In genomic region chr1:171551326-171551725, GRCm38 (mm10) we compare ENCODE assay signal across 32 mouse cellular contexts. TPM values are rescaled to one million over a fixed set of nuclear protein-coding genes. Genes with fewer than 3 reads are reported as not detected.
A peak's percentile ranks its signal among the peaks of the same experiment; 100 is the strongest.
DNase-seq lines count a peak whose midpoint lies in the region; ATAC-seq and TF ChIP-seq lines count a peak whose summit lies in the region.
"Had no signal": no experiment of that assay in that cellular context is flagged by ENCODE, and none has a peak within 500 bp of the region (broad histone marks: within the 10 kb centered on the region; RNA-seq: fewer than 3 reads in every experiment).

No protein-coding gene starts in this region.

- no peaks in the 10 kb centered on the region for H3K27me3 ChIP-seq in lung, postnatal 0 days (replicated peaks; ENCODE audit: insufficient read depth, low read length)
- no peaks in the 10 kb centered on the region for H3K27me3 ChIP-seq in kidney, embryonic 16.5 days (ENCODE audit: insufficient read depth, low read length)
- H3K27me3 ChIP-seq in intestine, embryonic 15.5 days (replicated peaks) = no peaks in the 10 kb centered on the region
- H3K27me3 ChIP-seq: embryonic facial prominence, embryonic 15.5 days; megakaryocyte, embryonic 14.5 days had no signal

- H3K4me2 ChIP-seq in lung, postnatal 0 days (replicated peaks; ENCODE audit: low read depth, low read length) = no peak overlapping the region
- no peak overlapping the region for H3K4me2 ChIP-seq in kidney, embryonic 16.5 days (replicated peaks; ENCODE audit: low read depth, low read length)
- no peak overlapping the region for H3K4me2 ChIP-seq in intestine, embryonic 15.5 days (replicated peaks)
- H3K4me2 ChIP-seq: embryonic facial prominence, embryonic 15.5 days; lung, embryonic 14.5 days had no signal

- H3K4me1 ChIP-seq in lung, postnatal 0 days (ENCODE audit: insufficient read depth, low read depth, low read length) = no peaks in the 10 kb centered on the region
- H3K4me1 ChIP-seq in kidney, embryonic 16.5 days (ENCODE audit: insufficient read depth, low read length) = no peaks in the 10 kb centered on the region
- no peaks in the 10 kb centered on the region for H3K4me1 ChIP-seq in intestine, embryonic 15.5 days (replicated peaks)
- H3K4me1 ChIP-seq: embryonic facial prominence, embryonic 15.5 days had no signal

- no peaks in the 10 kb centered on the region for H3K9me3 ChIP-seq in lung, postnatal 0 days (ENCODE audit: low read length)
- 0 out of 2 replicates have a peak, but pooled peaks cover 3% of the 10 kb centered on the region for H3K9me3 ChIP-seq in kidney, embryonic 16.5 days (ENCODE audit: low read length)
- H3K9me3 ChIP-seq in intestine, embryonic 15.5 days = no peaks in the 10 kb centered on the region
- H3K9me3 ChIP-seq: embryonic facial prominence, embryonic 15.5 days had no signal

- H3K4me3 ChIP-seq in lung, postnatal 0 days (ENCODE audit: low read depth, low read length) = no peak overlapping the region
- no peak overlapping the region for H3K4me3 ChIP-seq in kidney, embryonic 16.5 days (ENCODE audit: low read length)
- H3K4me3 ChIP-seq in intestine, embryonic 15.5 days (replicated peaks) = no peak overlapping the region
- H3K4me3 ChIP-seq: embryonic facial prominence, embryonic 15.5 days; megakaryocyte, embryonic 14.5 days; myocyte had no signal

- WGBS in lung, postnatal 0 days = 56% methylated on average over 7 of the region's 7 CpGs
- 54% methylated on average over 7 of the region's 7 CpGs for WGBS in kidney, embryonic 16.5 days
- 70% methylated on average over 7 of the region's 7 CpGs for WGBS in intestine, embryonic 15.5 days

- peak; percentile 18 for DNase-seq in lung, postnatal 0 days (ENCODE audit: low spot score)
- no peak for DNase-seq in lung, postnatal 14 days
- DNase-seq in A20 (ENCODE audit: low read depth, low spot score) (peak; percentile 98), MEL-GATA-1-ER (ENCODE audit: extremely low read depth, low read depth) (peak; percentile 52)
- DNase-seq in urinary bladder, postnatal 36 days (ENCODE audit: low spot score in 2 of 2) = no peak
- DNase-seq: adrenal gland, postnatal 36 days; cerebellum, adult 18-20 months; cerebellum, postnatal 25 days; kidney, adult 8-10 months; kidney, postnatal 25 days; left cerebral cortex, postnatal 4 days; liver; lung, embryonic 14.5 days; midbrain, embryonic 14.5 days; right cerebral cortex, postnatal 14 days had no signal

- H3K27ac ChIP-seq in lung, postnatal 0 days (ENCODE audit: low read length) = no peak overlapping the region
- no peak overlapping the region for H3K27ac ChIP-seq in kidney, embryonic 16.5 days (ENCODE audit: low read length)
- no peak overlapping the region for H3K27ac ChIP-seq in intestine, embryonic 15.5 days
- H3K27ac ChIP-seq: embryonic facial prominence, embryonic 15.5 days; hindbrain, postnatal 0 days had no signal

- TF ChIP-seq CTCF in lung, postnatal 0 days (IDR thresholded peaks at IDR 0.05) = no peak

- no peaks in the 10 kb centered on the region for H3K36me3 ChIP-seq in lung, postnatal 0 days (ENCODE audit: insufficient read depth, low read length)
- H3K36me3 ChIP-seq in kidney, embryonic 16.5 days (ENCODE audit: insufficient read depth, low read length) = no peaks in the 10 kb centered on the region
- H3K36me3 ChIP-seq in intestine, embryonic 15.5 days = no peaks in the 10 kb centered on the region
- H3K36me3 ChIP-seq: embryonic facial prominence, embryonic 15.5 days had no signal

- TF ChIP-seq EP300 in lung, postnatal 0 days (IDR thresholded peaks at IDR 0.05) = no peak

- no peak for ATAC-seq in lung, postnatal 0 days
- ATAC-seq in megakaryocyte progenitor cell, adult 5-6 weeks (replicated peaks; ENCODE audit: poor library complexity) = peak; percentile 64
- no peak for ATAC-seq in kidney, embryonic 16.5 days (ENCODE audit: low FRiP score, low TSS enrichment)
- ATAC-seq in intestine, embryonic 15.5 days = no peak
- ATAC-seq: forebrain, embryonic 16.5 days; hindbrain, postnatal 0 days had no signal

- no peak overlapping the region for H3K9ac ChIP-seq in lung, postnatal 0 days (replicated peaks; ENCODE audit: low read depth)
- H3K9ac ChIP-seq in kidney, embryonic 16.5 days (replicated peaks; ENCODE audit: low read length) = no peak overlapping the region
- no peak overlapping the region for H3K9ac ChIP-seq in intestine, embryonic 15.5 days
- H3K9ac ChIP-seq: embryonic facial prominence, embryonic 15.5 days; lung, embryonic 14.5 days had no signal

RNA-seq across cellular contexts. Expression of gene Cd244a, which starts 7.7 kb away (rescaled TPM):
- 1.7 and 1.8 TPM in 2 replicates for polyA plus RNA-seq in lung, postnatal 0 days (2015; fragmentation: Nextera tagmentation; extraction: Ambion mirVana)
- 5.0 and 6.5 TPM in 2 replicates for total RNA-seq in megakaryocyte progenitor cell, adult 5-6 weeks (2015)
- 6.1 and 9.8 TPM in 2 replicates for total RNA-seq in megakaryocyte progenitor cell, adult 5-6 weeks (2017)
- 0.07 and 0.08 TPM in 2 replicates for polyA plus RNA-seq in kidney, embryonic 16.5 days (2015; fragmentation: Nextera tagmentation; extraction: Ambion mirVana)
- 0.48 and 0.88 TPM in 2 replicates for polyA plus RNA-seq in intestine, embryonic 15.5 days (2015; fragmentation: Nextera tagmentation; extraction: Ambion mirVana)
- total RNA-seq: ES-E14 had no signal
- polyA plus RNA-seq: C2C12; forebrain, embryonic 16.5 days; heart, embryonic 14.5 days; hindbrain, postnatal 0 days; lung, embryonic 14.5 days; neural tube, embryonic 14.5 days had no signal

RNA-seq across cellular contexts. Expression of gene Itln1, which starts 16.2 kb away (rescaled TPM):
- polyA plus RNA-seq in lung, postnatal 0 days (2015; fragmentation: Nextera tagmentation; extraction: Ambion mirVana) = not detected in 2 replicates
- total RNA-seq in megakaryocyte progenitor cell, adult 5-6 weeks (2015) = not detected in 2 replicates
- not detected in 2 replicates for total RNA-seq in megakaryocyte progenitor cell, adult 5-6 weeks (2017)
- not detected in 2 replicates for polyA plus RNA-seq in kidney, embryonic 16.5 days (2015; fragmentation: Nextera tagmentation; extraction: Ambion mirVana)
- polyA plus RNA-seq in intestine, embryonic 15.5 days (2015; fragmentation: Nextera tagmentation; extraction: Ambion mirVana) = 0.15 TPM in 1 of 2 replicates, not detected in the other
- total RNA-seq: adrenal gland, postnatal 36 days; ES-E14; heart, adult 18-20 months; hematopoietic stem cell, adult 5-6 weeks; hindbrain, postnatal 0 days; layer of hippocampus, adult 8-10 months; left cerebral cortex, adult 18-20 months; left cerebral cortex, postnatal 4 days had no signal
- polyA plus RNA-seq: C2C12; forebrain, embryonic 16.5 days; heart, embryonic 14.5 days; hindbrain, postnatal 0 days; lung, embryonic 14.5 days; midbrain, embryonic 14.5 days; myocyte; neural tube, embryonic 14.5 days; urinary bladder, adult 2 months had no signal

RNA-seq across cellular contexts. Expression of gene Alyref2, which starts 48.0 kb away (rescaled TPM):
- polyA plus RNA-seq in lung, postnatal 0 days (2015; fragmentation: Nextera tagmentation; extraction: Ambion mirVana) = 13.7 and 14.8 TPM in 2 replicates
- total RNA-seq in megakaryocyte progenitor cell, adult 5-6 weeks (2015) = 5.1 and 5.8 TPM in 2 replicates
- 9.1 and 10.8 TPM in 2 replicates for total RNA-seq in megakaryocyte progenitor cell, adult 5-6 weeks (2017)
- polyA plus RNA-seq in kidney, embryonic 16.5 days (2015; fragmentation: Nextera tagmentation; extraction: Ambion mirVana) = 13.0 and 13.4 TPM in 2 replicates
- polyA plus RNA-seq in intestine, embryonic 15.5 days (2015; fragmentation: Nextera tagmentation; extraction: Ambion mirVana) = 12.0 and 12.2 TPM in 2 replicates

RNA-seq across cellular contexts. Expression of gene Ly9, which starts 55.9 kb away (rescaled TPM):
- 0.55 and 0.84 TPM in 2 replicates for polyA plus RNA-seq in lung, postnatal 0 days (2015; fragmentation: Nextera tagmentation; extraction: Ambion mirVana)
- total RNA-seq in megakaryocyte progenitor cell, adult 5-6 weeks (2015) = 18.9 and 20.7 TPM in 2 replicates
- total RNA-seq in megakaryocyte progenitor cell, adult 5-6 weeks (2017) = 29.4 and 30.0 TPM in 2 replicates
- 0.35 and 0.44 TPM in 2 replicates for polyA plus RNA-seq in kidney, embryonic 16.5 days (2015; fragmentation: Nextera tagmentation; extraction: Ambion mirVana)
- polyA plus RNA-seq in intestine, embryonic 15.5 days (2015; fragmentation: Nextera tagmentation; extraction: Ambion mirVana) = 0.53 and 0.60 TPM in 2 replicates
- total RNA-seq: left cerebral cortex, adult 18-20 months had no signal
- polyA plus RNA-seq: C2C12; forebrain, embryonic 16.5 days; heart, embryonic 14.5 days; hindbrain, postnatal 0 days; midbrain, embryonic 14.5 days; myocyte; neural tube, embryonic 14.5 days had no signal

Comparison
In these comparisons a context has a peak if more than half of its experiments do, and no peak if none do; other contexts are left out.
1. DNase-seq: peak in lung, postnatal 0 days (single experiment), A20 (single experiment) and MEL-GATA-1-ER (single experiment); none in lung, postnatal 14 days (single experiment) and urinary bladder, postnatal 36 days (0 of 2).